Mouse (Mus musculus) ovary, postnatal 14 days (tissue): Measurements from ENCODE around the gene Tspan1.

Experiments used
- DNase-seq: peaks from one replicate; pipeline ENCODE4 v3.0.0; 2022; ENCODE audit warnings: low spot score

The Tspan1 gene

GRCm38 (mm10) chr4:116165708-116166407, 1.5 kb downstream of the Tspan1 start:
- DNase-seq, result no peak

GRCm38 (mm10) chr4:116164759-116165554, 2.4 kb downstream of the Tspan1 start:
- no peak for DNase-seq

GRCm38 (mm10) chr4:116162142-116162541, 5.3 kb downstream of the Tspan1 start:
- no peak for DNase-seq

GRCm38 (mm10) chr4:116160769-116161168, 6.6 kb downstream of the Tspan1 start:
- DNase-seq, result no peak

- DNase-seq, result no peak
Observed at GRCm38 (mm10) chr4:116159912-116160311, 7.5 kb downstream of the Tspan1 start.

GRCm38 (mm10) chr4:116157882-116158281, 9.5 kb downstream of the Tspan1 start:
- DNase-seq, result no peak

- no peak for DNase-seq
Observed at GRCm38 (mm10) chr4:116152702-116153101, 14.7 kb downstream of the Tspan1 start.

GRCm38 (mm10) chr4:116151238-116151637, 16.2 kb downstream of the Tspan1 start, which contains the start of gene Lurap1:
Gene Lurap1 (minus strand): TSS chr4:116151338.
- no peak for DNase-seq

- no peak for DNase-seq
Observed at GRCm38 (mm10) chr4:116150862-116151221, 16.6 kb downstream of the Tspan1 start.

- DNase-seq, result peak; percentile 53
Observed at GRCm38 (mm10) chr4:116150156-116150861, 17.1 kb downstream of the Tspan1 start.

- DNase-seq, result no peak
Observed at GRCm38 (mm10) chr4:116149812-116150155, 17.6 kb downstream of the Tspan1 start.

- peak; percentile 67 for DNase-seq
Observed at GRCm38 (mm10) chr4:116143891-116144717, 23.3 kb downstream of the Tspan1 start.

GRCm38 (mm10) chr4:116143317-116143811, 24.0 kb downstream of the Tspan1 start:
- no peak for DNase-seq

- DNase-seq, result no peak
Observed at GRCm38 (mm10) chr4:116142269-116142668, 25.1 kb downstream of the Tspan1 start.

- DNase-seq, result no peak
Observed at GRCm38 (mm10) chr4:116141736-116142135, 25.7 kb downstream of the Tspan1 start.

GRCm38 (mm10) chr4:116140801-116141574, 26.4 kb downstream of the Tspan1 start:
- DNase-seq, result no peak

- no peak for DNase-seq
Observed at GRCm38 (mm10) chr4:116137421-116137996, 29.9 kb downstream of the Tspan1 start.

GRCm38 (mm10) chr4:116134990-116135389, 32.4 kb downstream of the Tspan1 start:
- no peak for DNase-seq

GRCm38 (mm10) chr4:116133126-116133525, 34.3 kb downstream of the Tspan1 start:
- DNase-seq, result no peak

- no peak for DNase-seq
Observed at GRCm38 (mm10) chr4:116127956-116128355, 39.4 kb downstream of the Tspan1 start.
